Mouse (Mus musculus) forebrain, postnatal 0 days (tissue): ENCODE measurements around the gene Tifab. TPM values are rescaled to one million over a fixed set of nuclear protein-coding genes. Genes with fewer than 3 reads are reported as not detected.

ENCODE experiments used
- ATAC-seq: fragments of 200-750 bp; cut with Nextera tagmentation; 2 replicates; pipeline ENCODE4 v1.8.0; 2017; ENCODE audit warnings: mild to moderate bottlenecking, moderate library complexity
- DNase-seq: peaks from one replicate; pipeline ENCODE4 v3.0.0-alpha.2; 2015
- H3K27ac ChIP-seq: fragments of 300-500 bp; sonication (generic); 2 replicates; pipeline ENCODE4 v1.5.1; 2014; ENCODE audit warnings: low read depth, mild to moderate bottlenecking, antibody characterized with exemption, low read length, moderate library complexity, mixed read lengths
- H3K27me3 ChIP-seq: fragments of 300-500 bp; sonication (generic); 2 replicates; pipeline ENCODE4 v1.6.1; 2014; ENCODE audit warnings: mild to moderate bottlenecking, low read length, mixed read lengths; ENCODE audit not compliant: insufficient read depth
- H3K36me3 ChIP-seq: fragments of 300-500 bp; sonication (generic); 2 replicates; pipeline ENCODE4 v1.6.1; 2014; ENCODE audit warnings: mild to moderate bottlenecking, moderate library complexity; ENCODE audit not compliant: insufficient read depth
- H3K4me1 ChIP-seq: fragments of 300-500 bp; sonication (generic); 2 replicates; pipeline ENCODE4 v1.6.1; 2014; ENCODE audit warnings: antibody characterized with exemption; ENCODE audit not compliant: insufficient read depth
- H3K4me2 ChIP-seq: fragments of 300-500 bp; sonication (generic); 2 replicates; pipeline ENCODE4 v1.6.1; 2014; ENCODE audit warnings: low read depth, mild to moderate bottlenecking, moderate library complexity
- H3K4me3 ChIP-seq: fragments of 300-500 bp; sonication (generic); 2 replicates; pipeline ENCODE4 v1.5.1; 2014; ENCODE audit warnings: low read depth, low read length, mixed read lengths
- H3K9ac ChIP-seq: fragments of 300-500 bp; sonication (generic); 2 replicates; pipeline ENCODE4 v1.6.1; 2014; ENCODE audit warnings: mild to moderate bottlenecking
- H3K9me3 ChIP-seq: fragments of 300-500 bp; sonication (generic); 2 replicates; pipeline ENCODE4 v1.6.1; 2016; ENCODE audit warnings: low read length
- CTCF ChIP-seq: sonication (generic); IDR thresholded peaks from 2 replicates; pipeline ENCODE4 v1.5.1; 2016; ENCODE audit warnings: antibody characterized with exemption, control low read depth, low read depth
- WGBS: fragments of 180-500 bp; shearing (Covaris S2); extraction: QIAGEN DNeasy Blood & Tissue Kit; methylation state at CpG from one replicate; pipeline ENCODE4 v1.1.7; 2014; 5-methylcytosine and 5-hydroxymethylcytosine counted together
- polyA plus RNA-seq: library from polyadenylated mRNA; unstranded; fragments of >200 nt; fragmentation: Nextera tagmentation; extraction: Ambion mirVana; gene quantifications from 2 replicates; pipeline ENCODE4 v1.2.1, GENCODE M21; 2015
- total RNA-seq: library from RNA; depleted of rRNA; stranded (reverse); fragments of >200 nt; gene quantifications from 2 replicates; pipeline ENCODE4 v1.2.3, GENCODE M21; 2014

Tifab gene
- total and polyA plus RNA-seq, 2 experiments from 2014 or later = 0.05 to 0.61 TPM

- 74% methylated on average over 9 of the region's 9 CpGs for WGBS
- ATAC-seq = no peak
- Histone ChIP-seq H3K36me3 (no peaks in the 10 kb centered on the region), H3K9me3 (no peaks in the 10 kb centered on the region), H3K27me3 (peaks cover 14% of the 10 kb centered on the region), H3K9ac (no peak overlapping the region), H3K4me2 (no peak overlapping the region), H3K4me3 (no peak overlapping the region), H3K27ac (no peak overlapping the region), H3K4me1 (peaks cover 6% of the 10 kb centered on the region)
- TF ChIP-seq CTCF = no peak
- no peak for DNase-seq
These were observed 40.6 kb upstream of the Tifab start for GRCm38 (mm10) chr13:56219254-56219653.

DNA sequence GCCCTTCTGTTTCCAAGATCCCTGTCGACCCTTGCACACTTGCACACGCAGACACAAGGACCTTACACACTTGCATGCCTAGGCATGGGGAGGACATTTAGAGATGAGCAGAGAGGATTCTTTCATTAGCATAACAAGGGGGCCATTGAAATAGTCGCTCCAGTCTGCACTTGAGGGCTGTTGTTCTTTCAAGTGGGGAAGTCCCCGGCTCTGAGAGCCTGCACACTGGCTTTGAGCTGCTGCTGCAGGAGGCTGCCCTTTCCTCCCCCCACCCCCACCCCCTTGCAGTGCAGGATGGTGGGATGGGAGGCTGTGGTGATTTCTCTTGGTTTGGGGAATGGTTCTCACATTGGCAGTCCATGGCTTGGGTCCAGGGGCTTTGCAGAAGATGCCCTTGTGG, 37.4 kb upstream of the Tifab start:
- H3K9ac ChIP-seq = no peak overlapping the region
- no peak overlapping the region for H3K4me3 ChIP-seq
- H3K4me2 ChIP-seq = no peak overlapping the region
- DNase-seq (no peak), ATAC-seq (no peak)
- no peaks in the 10 kb centered on the region for H3K36me3 ChIP-seq
- no peaks in the 10 kb centered on the region for H3K9me3 ChIP-seq
- H3K4me1 ChIP-seq = no peaks in the 10 kb centered on the region
- WGBS = 18% methylated on average over 4 of the region's 4 CpGs
- TF ChIP-seq CTCF = no peak
- H3K27ac ChIP-seq = no peak overlapping the region
- H3K27me3 ChIP-seq = no peaks in the 10 kb centered on the region; the same call in 1 of the 2 replicates

- Histone ChIP-seq H3K27ac (no peak overlapping the region), H3K36me3 (no peaks in the 10 kb centered on the region), H3K4me3 (no peak overlapping the region), H3K9ac (no peak overlapping the region), H3K4me1 (no peaks in the 10 kb centered on the region), H3K9me3 (no peaks in the 10 kb centered on the region), H3K27me3 (no peaks in the 10 kb centered on the region; the same call in 1 of the 2 replicates), H3K4me2 (no peak overlapping the region)
- peak; percentile 41 for DNase-seq
- WGBS = 12% methylated on average over 5 of the region's 5 CpGs
- TF ChIP-seq CTCF = no peak
- ATAC-seq = no peak; the same call in 1 of the 2 replicates
These were observed 35.9 kb upstream of the Tifab start for GRCm38 (mm10) chr13:56214633-56215032.

DNA sequence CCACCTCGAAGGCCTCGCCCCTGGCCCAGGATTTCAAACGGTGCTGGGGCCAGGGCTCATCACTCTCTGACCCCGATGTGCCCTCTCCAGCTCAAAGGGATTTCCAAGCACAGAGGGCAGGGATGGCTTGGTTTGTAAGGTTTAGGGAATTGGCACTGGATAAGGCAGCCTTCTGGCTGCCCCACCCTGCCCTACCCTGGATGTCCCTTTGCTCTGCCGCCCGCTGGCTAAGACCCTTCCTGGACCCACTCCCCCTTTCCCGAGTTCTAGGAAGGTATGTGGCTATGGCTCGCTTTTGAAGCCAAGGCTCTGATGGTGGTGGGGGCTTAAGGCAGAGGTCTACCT, 30.4 kb upstream of the Tifab start:
- H3K27me3 ChIP-seq = no peaks in the 10 kb centered on the region
- ATAC-seq (peak; percentile 25; the same call in 1 of the 2 replicates), DNase-seq (no peak)
- peak overlapping the region; percentile 48 for H3K4me2 ChIP-seq
- no peaks in the 10 kb centered on the region for H3K9me3 ChIP-seq
- no peaks in the 10 kb centered on the region for H3K36me3 ChIP-seq
- 16% methylated on average over 8 of the region's 8 CpGs for WGBS
- TF ChIP-seq CTCF = no peak
- H3K27ac ChIP-seq = no peak overlapping the region
- H3K9ac ChIP-seq = 0 out of 2 replicates have a peak overlapping the region, but pooled peaks have one; percentile 14
- H3K4me1 ChIP-seq = 0 out of 2 replicates have a peak, but pooled peaks cover 5% of the 10 kb centered on the region
- no peak overlapping the region for H3K4me3 ChIP-seq

DNA sequence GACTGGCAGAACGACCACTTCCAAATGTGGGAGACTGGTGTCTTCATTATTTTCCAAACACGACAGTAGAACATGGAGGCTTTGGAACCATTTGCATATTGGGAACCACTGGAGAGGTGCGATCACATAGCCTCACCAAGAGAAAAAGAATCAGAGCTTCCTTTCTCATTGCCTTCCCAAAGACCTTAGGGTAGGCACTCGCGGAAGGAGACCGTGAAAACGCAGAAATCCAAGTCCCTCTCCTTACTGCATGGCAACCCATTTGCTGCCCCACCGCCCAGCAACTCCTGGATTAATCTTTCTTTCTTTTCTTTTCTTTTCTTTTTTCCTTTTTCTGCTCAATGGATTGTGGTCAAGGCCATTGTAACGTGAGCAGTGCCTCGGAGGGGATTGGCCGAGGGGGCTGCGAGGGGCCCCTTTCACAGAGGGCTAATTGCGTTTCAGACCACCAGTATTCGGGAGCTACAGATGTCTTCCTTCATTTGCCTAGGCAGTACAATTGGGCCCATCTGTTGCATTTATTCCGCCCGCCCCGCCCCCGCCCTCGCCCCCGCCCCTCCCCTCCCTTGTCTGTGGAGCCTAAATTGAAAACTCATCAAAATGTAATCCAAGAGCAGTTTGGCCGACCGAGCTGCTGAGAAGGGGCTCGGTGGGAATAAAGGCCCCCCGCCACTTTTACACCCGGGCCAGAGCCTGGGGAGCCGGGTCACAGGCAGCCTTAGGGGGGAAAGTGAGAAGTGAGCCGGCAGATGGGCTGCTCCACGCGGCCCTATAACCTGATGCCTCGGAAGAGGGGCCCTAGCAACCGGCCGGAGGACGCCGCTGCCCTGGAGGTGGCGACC, 29.8 kb upstream of the Tifab start:
- H3K27me3 ChIP-seq = no peaks in the 10 kb centered on the region
- ATAC-seq = peak; percentile 45; the same call in 1 of the 2 replicates

GRCm38 (mm10) chr13:56199506-56199905, 20.8 kb upstream of the Tifab start:
- Histone ChIP-seq H3K4me2 (no peak overlapping the region), H3K9ac (no peak overlapping the region), H3K9me3 (no peaks in the 10 kb centered on the region), H3K4me1 (no peaks in the 10 kb centered on the region), H3K27ac (no peak overlapping the region), H3K27me3 (no peaks in the 10 kb centered on the region), H3K4me3 (no peak overlapping the region), H3K36me3 (no peaks in the 10 kb centered on the region)
- WGBS = 27% methylated on average over 8 of the region's 8 CpGs
- TF ChIP-seq CTCF = no peak
- DNase-seq (no peak), ATAC-seq (no peak)

More for the DNA sequence above, 29.8 kb upstream of the Tifab start:
- WGBS = 5% methylated on average over 35 of the region's 35 CpGs
- no peak overlapping the region for H3K4me3 ChIP-seq
- DNase-seq = peak; percentile 18
- TF ChIP-seq CTCF = no peak
- H3K36me3 ChIP-seq = no peaks in the 10 kb centered on the region
- 0 out of 2 replicates have a peak, but pooled peaks cover 5% of the 10 kb centered on the region for H3K4me1 ChIP-seq
- H3K4me2 ChIP-seq = peak overlapping the region; percentile 48
- H3K9me3 ChIP-seq = no peaks in the 10 kb centered on the region
- 0 out of 2 replicates have a peak overlapping the region, but pooled peaks have one; percentile 14 for H3K9ac ChIP-seq
- no peak overlapping the region for H3K27ac ChIP-seq

DNA sequence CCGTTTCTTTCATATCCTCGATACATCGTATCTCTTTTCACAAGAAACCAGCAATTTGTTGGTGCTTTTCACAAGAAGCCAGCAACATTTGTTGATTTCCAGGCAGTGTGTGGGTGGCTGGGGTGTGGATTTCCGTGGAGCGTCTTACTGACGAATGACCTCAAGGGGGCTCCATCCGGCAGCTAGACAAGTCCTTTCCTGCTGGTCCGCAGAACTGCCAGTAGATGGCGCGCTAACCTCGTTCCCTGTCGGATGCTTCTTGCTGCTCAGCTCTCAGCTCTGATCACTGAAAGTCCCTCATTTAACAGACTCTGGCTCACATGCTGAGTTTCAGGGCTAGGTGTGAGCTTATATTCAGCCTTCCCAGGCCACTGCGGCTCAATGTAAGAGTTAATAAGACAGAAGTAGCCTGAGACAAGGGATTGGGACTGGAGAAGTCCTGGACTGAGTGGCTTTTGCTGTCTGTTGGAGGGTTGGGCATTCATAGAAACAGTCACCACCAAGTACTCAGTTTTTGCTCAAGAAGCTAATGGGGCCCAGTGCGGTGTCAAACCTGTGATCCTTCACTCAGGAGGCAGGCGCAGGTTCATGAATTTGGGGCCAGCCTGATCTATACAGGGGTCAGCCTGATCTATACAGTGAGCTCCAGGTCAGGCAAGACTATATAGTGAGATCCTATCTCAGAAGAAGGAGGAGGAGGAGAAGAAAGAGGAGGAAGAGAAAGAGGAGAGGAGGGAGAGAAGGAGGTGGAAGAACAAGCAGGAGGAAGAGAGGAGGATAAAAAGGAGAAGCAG, 19.0 kb upstream of the Tifab start:
- Histone ChIP-seq H3K9ac (no peak overlapping the region), H3K4me2 (no peak overlapping the region), H3K9me3 (no peaks in the 10 kb centered on the region), H3K4me1 (no peaks in the 10 kb centered on the region), H3K27me3 (no peaks in the 10 kb centered on the region), H3K4me3 (no peak overlapping the region), H3K36me3 (no peaks in the 10 kb centered on the region), H3K27ac (no peak overlapping the region)
- DNase-seq (peak; percentile 98), ATAC-seq (peak; percentile 93)
- 11% methylated on average over 15 of the region's 15 CpGs for WGBS
- peak; percentile 100 for TF ChIP-seq CTCF
